Mouse (Mus musculus): ENCODE data around the gene Cbfa2t3. TPM values are rescaled to one million over a fixed set of nuclear protein-coding genes. Genes with fewer than 3 reads are reported as not detected.

Cbfa2t3 gene
- polyA plus RNA-seq, 1 experiment from 2014 or later, result 1.8 TPM

DNA sequence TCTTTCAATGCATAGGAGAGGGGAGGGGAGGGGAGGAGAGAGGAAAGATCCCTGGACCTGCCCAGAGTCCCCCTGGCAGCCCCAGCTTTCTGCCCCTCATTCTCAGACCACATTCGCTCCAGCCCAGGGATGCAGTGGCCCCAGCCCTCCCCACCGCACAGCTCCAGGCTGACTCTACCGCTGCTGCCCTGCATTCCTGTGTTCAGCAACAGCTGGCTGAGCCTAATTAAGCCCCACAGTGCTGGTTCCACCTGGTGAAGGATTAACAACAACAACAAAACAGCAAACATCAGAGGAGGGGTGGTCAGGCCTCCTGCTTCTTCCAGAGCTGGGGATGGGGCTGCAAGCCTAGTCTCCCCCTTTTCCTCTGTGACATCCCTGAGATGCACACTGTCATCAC, 29.7 kb upstream of the Cbfa2t3 start:
- no peaks in the 10 kb centered on the region for H3K36me3 ChIP-seq (ENCODE audit: control insufficient read depth, insufficient read depth, low read length)
- H3K27me3 ChIP-seq (ENCODE audit: control insufficient read depth, insufficient read depth, low read length), result 0 out of 2 replicates have a peak, but pooled peaks cover 2% of the 10 kb centered on the region
- H3K4me1 ChIP-seq (replicated peaks; ENCODE audit: control insufficient read depth, insufficient read depth), result no peaks in the 10 kb centered on the region
- 39% methylated on average over 3 of the region's 3 CpGs for WGBS
- H3K4me2 ChIP-seq (replicated peaks; ENCODE audit: low read depth), result no peak overlapping the region
- no peak for TF ChIP-seq CTCF (IDR thresholded peaks at IDR 0.05; ENCODE audit: low read depth)
- TF ChIP-seq EP300 (optimal IDR thresholded peaks at IDR 0.05), result no peak
- DNase-seq (ENCODE audit: low spot score) (no peak), ATAC-seq (ENCODE audit: low FRiP score, low TSS enrichment) (no peak)
- no peak overlapping the region for H3K4me3 ChIP-seq (ENCODE audit: low read depth, low read length)
- no peak overlapping the region for H3K27ac ChIP-seq (replicated peaks)
- no peak overlapping the region for H3K9ac ChIP-seq (ENCODE audit: low read length)
- no peaks in the 10 kb centered on the region for H3K9me3 ChIP-seq (ENCODE audit: control insufficient read depth, low read length)

DNA sequence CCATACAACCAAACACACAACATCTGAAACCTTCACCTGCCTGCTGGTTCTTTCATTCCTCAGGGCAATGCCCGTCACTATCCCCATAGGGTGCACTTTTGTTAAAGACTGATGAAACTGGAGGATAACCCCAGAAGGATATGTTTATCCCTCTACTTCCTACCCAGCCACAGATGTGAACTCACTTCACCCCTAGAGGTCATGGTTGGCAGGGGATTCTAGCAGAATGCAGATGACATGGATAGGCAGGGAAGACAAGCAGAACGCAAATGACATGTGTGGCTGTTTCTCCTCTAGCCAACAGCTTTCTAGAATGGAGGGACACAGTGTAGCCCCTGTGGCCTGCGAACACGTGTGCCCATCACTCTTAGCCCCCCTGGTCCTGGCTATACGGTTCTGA, 28.5 kb upstream of the Cbfa2t3 start:
- no peak for DNase-seq (ENCODE audit: low spot score)
- Histone ChIP-seq H3K27me3 (ENCODE audit: control insufficient read depth, insufficient read depth, low read length) (0 out of 2 replicates have a peak, but pooled peaks cover 2% of the 10 kb centered on the region), H3K4me1 (replicated peaks; ENCODE audit: control insufficient read depth, insufficient read depth) (no peaks in the 10 kb centered on the region), H3K27ac (replicated peaks) (no peak overlapping the region), H3K36me3 (ENCODE audit: control insufficient read depth, insufficient read depth, low read length) (no peaks in the 10 kb centered on the region), H3K4me2 (replicated peaks; ENCODE audit: low read depth) (no peak overlapping the region), H3K9ac (ENCODE audit: low read length) (no peak overlapping the region), H3K9me3 (ENCODE audit: control insufficient read depth, low read length) (no peaks in the 10 kb centered on the region), H3K4me3 (ENCODE audit: low read depth, low read length) (no peak overlapping the region)
- 62% methylated on average over 5 of the region's 5 CpGs for WGBS
- TF ChIP-seq CTCF (IDR thresholded peaks at IDR 0.05; ENCODE audit: low read depth) (0 out of 2 replicates have a peak, but pooled peaks have one; percentile 12), EP300 (optimal IDR thresholded peaks at IDR 0.05) (no peak)
- no peak for ATAC-seq (ENCODE audit: low FRiP score, low TSS enrichment)

GRCm38 (mm10) chr8:122726789-122727188, 27.9 kb upstream of the Cbfa2t3 start:
- H3K9ac ChIP-seq (ENCODE audit: low read length), result no peak overlapping the region
- TF ChIP-seq CTCF (IDR thresholded peaks at IDR 0.05; ENCODE audit: low read depth) (no peak), EP300 (optimal IDR thresholded peaks at IDR 0.05) (no peak)
- no peaks in the 10 kb centered on the region for H3K9me3 ChIP-seq (ENCODE audit: control insufficient read depth, low read length)
- no peak overlapping the region for H3K4me2 ChIP-seq (replicated peaks; ENCODE audit: low read depth)
- no peaks in the 10 kb centered on the region for H3K4me1 ChIP-seq (replicated peaks; ENCODE audit: control insufficient read depth, insufficient read depth)
- no peak overlapping the region for H3K4me3 ChIP-seq (ENCODE audit: low read depth, low read length)
- ATAC-seq (ENCODE audit: low FRiP score, low TSS enrichment), result peak; percentile 55; the same call in 1 of the 2 replicates
- H3K27ac ChIP-seq (replicated peaks), result no peak overlapping the region
- H3K36me3 ChIP-seq (ENCODE audit: control insufficient read depth, insufficient read depth, low read length), result no peaks in the 10 kb centered on the region
- 0 out of 2 replicates have a peak, but pooled peaks cover 2% of the 10 kb centered on the region for H3K27me3 ChIP-seq (ENCODE audit: control insufficient read depth, insufficient read depth, low read length)
- WGBS, result 52% methylated on average over 2 of the region's 2 CpGs
- peak; percentile 57 for DNase-seq (ENCODE audit: low spot score)

DNA sequence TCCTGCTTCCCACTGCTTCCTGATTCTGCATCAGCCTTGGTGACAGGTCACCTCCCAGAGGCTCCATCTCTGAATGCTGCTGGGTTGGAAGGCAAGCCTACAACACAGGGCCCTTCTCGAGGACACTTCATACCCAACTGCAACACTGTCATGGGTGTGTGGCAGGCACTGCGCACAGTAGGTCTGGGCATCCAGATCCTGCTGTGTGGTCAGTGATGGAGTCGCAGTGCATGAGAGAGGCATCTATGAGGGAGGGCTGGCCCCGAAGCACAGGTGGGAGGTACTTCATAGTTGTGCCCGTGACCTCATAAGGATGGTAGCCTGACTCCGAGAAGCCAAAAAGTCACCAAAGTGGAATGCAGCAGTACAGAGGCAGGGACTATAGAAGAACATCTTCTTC, 26.3 kb upstream of the Cbfa2t3 start:
- WGBS, result 91% methylated on average over 6 of the region's 6 CpGs
- TF ChIP-seq CTCF (IDR thresholded peaks at IDR 0.05; ENCODE audit: low read depth) (no peak), EP300 (optimal IDR thresholded peaks at IDR 0.05) (no peak)
- Histone ChIP-seq H3K4me2 (replicated peaks; ENCODE audit: low read depth) (no peak overlapping the region), H3K36me3 (ENCODE audit: control insufficient read depth, insufficient read depth, low read length) (no peaks in the 10 kb centered on the region), H3K27me3 (ENCODE audit: control insufficient read depth, insufficient read depth, low read length) (0 out of 2 replicates have a peak, but pooled peaks cover 2% of the 10 kb centered on the region), H3K27ac (replicated peaks) (no peak overlapping the region), H3K9ac (ENCODE audit: low read length) (no peak overlapping the region), H3K9me3 (ENCODE audit: control insufficient read depth, low read length) (no peaks in the 10 kb centered on the region), H3K4me3 (ENCODE audit: low read depth, low read length) (no peak overlapping the region), H3K4me1 (replicated peaks; ENCODE audit: control insufficient read depth, insufficient read depth) (no peaks in the 10 kb centered on the region)
- no peak for DNase-seq (ENCODE audit: low spot score)
- no peak for ATAC-seq (ENCODE audit: low FRiP score, low TSS enrichment)

DNA sequence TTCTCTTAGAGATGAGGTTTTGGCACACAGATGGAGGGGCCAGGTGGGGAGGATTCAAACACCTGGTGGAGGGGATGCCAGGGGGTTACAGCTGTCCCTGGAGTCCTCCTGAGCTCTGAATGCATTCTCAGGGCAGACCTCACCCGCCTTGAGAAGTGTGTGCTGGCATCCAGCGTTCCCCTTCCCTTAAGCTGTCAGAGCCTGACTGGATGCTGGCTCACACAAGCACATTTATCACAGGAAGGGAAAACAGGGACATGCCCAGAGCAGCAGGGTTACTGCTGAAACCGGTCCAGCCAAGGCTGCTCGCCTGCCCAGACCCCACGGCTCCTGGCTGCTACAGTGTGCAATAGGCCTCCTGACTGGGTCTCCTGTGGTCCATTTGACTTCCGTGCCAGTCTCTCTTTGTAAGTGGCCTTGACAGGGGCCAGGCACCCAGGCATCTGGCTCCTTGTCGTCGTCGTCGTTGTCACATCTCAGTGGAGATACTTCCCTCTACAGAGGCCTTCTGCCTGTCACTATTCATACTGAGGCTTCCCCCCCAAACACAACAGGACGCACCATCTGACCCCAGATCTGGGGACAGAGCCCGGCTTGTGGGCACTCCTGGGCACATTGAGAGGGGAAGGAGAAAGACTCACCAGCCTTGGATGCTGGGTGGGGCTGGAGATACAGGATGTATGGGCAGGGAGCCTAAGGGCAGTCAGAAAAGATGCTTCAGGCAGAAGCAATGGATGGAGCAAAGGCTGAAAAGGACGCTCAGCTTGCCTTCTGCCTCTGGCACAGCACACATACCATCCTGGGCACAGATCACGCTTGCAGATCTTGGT, 22.1 kb upstream of the Cbfa2t3 start:
- no peak overlapping the region for H3K4me3 ChIP-seq (ENCODE audit: low read depth, low read length)
- 55% methylated on average over 14 of the region's 14 CpGs for WGBS
- TF ChIP-seq CTCF (IDR thresholded peaks at IDR 0.05; ENCODE audit: low read depth), result no peak
- no peak for TF ChIP-seq EP300 (optimal IDR thresholded peaks at IDR 0.05)

More for the DNA sequence above, 22.1 kb upstream of the Cbfa2t3 start:
- DNase-seq (ENCODE audit: low spot score) (no peak), ATAC-seq (ENCODE audit: low FRiP score, low TSS enrichment) (no peak)
- H3K36me3 ChIP-seq (ENCODE audit: control insufficient read depth, insufficient read depth, low read length), result no peaks in the 10 kb centered on the region
- H3K27ac ChIP-seq (replicated peaks), result no peak overlapping the region
- no peak overlapping the region for H3K9ac ChIP-seq (ENCODE audit: low read length)
- no peaks in the 10 kb centered on the region for H3K27me3 ChIP-seq (ENCODE audit: control insufficient read depth, insufficient read depth, low read length)
- no peaks in the 10 kb centered on the region for H3K4me1 ChIP-seq (replicated peaks; ENCODE audit: control insufficient read depth, insufficient read depth)
- H3K9me3 ChIP-seq (ENCODE audit: control insufficient read depth, low read length), result no peaks in the 10 kb centered on the region
- H3K4me2 ChIP-seq (replicated peaks; ENCODE audit: low read depth), result no peak overlapping the region

Measured in stomach, postnatal 0 days (tissue).